Mouse (Mus musculus) testis, adult 2 months (tissue): ENCODE measurements at regions not wholly inside any gene's neighbourhood (a gene's known extent, or its start where the extent isn't known, plus 50 kb on each side); places are given as distances from the start of the nearest gene placed in this dataset.

Experiments
- CTCF ChIP-seq: fragments of 200-500 bp; IDR thresholded peaks from 2 replicates; pipeline ENCODE4 v1.5.1; 2012; ENCODE audit warnings: low read depth, mild to moderate bottlenecking, inconsistent platforms, low read length, moderate library complexity; ENCODE audit not compliant: control insufficient read depth, insufficient read depth, insufficient replicate concordance
- POLR2A ChIP-seq: fragments of 200-500 bp; IDR thresholded peaks from 2 replicates; pipeline ENCODE4 v1.6.1; 2012; ENCODE audit warnings: low read depth, mild to moderate bottlenecking, inconsistent platforms, low read length, moderate library complexity; ENCODE audit not compliant: control insufficient read depth

- TF ChIP-seq POLR2A (no peak), CTCF (no peak)
Measured at GRCm38 (mm10) chr5:64600392-64600791, 202.8 kb upstream of the Klf3 start.
